In the genomic region with DNA sequence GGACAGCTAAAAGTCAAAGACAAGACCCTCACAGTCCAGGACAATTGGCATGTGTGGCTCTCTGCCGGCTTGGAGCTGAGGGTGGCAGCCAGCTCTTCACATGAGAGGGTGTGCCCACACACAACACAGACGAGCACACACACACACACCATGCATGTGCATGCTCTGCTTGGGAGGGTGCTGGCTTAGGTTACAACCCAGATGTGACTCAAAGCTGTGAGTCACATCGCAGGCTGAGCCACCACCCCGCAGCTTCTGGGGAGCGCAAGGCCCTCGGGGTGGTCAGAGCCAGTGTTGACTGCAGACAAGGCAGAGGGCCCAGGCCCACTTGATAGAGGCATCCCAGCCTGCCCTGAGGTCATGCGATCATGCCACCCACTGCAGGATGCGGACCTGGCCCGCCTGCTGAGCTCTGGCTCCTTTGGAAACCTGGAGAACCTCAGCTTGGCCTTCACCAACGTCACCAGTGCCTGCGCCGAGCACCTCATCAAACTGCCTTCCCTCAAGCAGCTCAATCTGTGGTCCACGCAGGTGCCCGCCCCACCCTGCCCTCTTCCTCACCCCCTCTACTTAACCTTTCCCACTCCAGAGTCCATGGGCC, we compare ENCODE assay signal across 15 mouse cellular contexts. TPM values are rescaled to one million over a fixed set of nuclear protein-coding genes. Genes with fewer than 3 reads are reported as not detected.
DNase-seq lines count a peak whose midpoint lies in the region; ATAC-seq and TF ChIP-seq lines count a peak whose summit lies in the region.
"Had no signal": no experiment of that assay in that cellular context is flagged by ENCODE, and none has a peak within 500 bp of the region (broad histone marks: within the 10 kb centered on the region; RNA-seq: fewer than 3 reads in every experiment).

No protein-coding gene starts in this region.

- no peaks in the 10 kb centered on the region for H3K9me3 ChIP-seq in hindbrain, postnatal 0 days (ENCODE audit: low read length)
- no peaks in the 10 kb centered on the region for H3K9me3 ChIP-seq in hindbrain, embryonic 10.5 days
- no peaks in the 10 kb centered on the region for H3K9me3 ChIP-seq in stomach, postnatal 0 days (ENCODE audit: control insufficient read depth, low read length)

- no peak overlapping the region for H3K9ac ChIP-seq in hindbrain, postnatal 0 days (replicated peaks; ENCODE audit: low read length)
- H3K9ac ChIP-seq in stomach, postnatal 0 days (ENCODE audit: low read length), result no peak overlapping the region

- peak; percentile 53 to 63 for DNase-seq in adrenal gland, adult (ENCODE audit: inconsistent age in 2 of 2, low spot score in 1 of 2)
- no peak for DNase-seq in adrenal gland, adult 8-10 months
- DNase-seq in hindbrain, postnatal 0 days (ENCODE audit: low spot score), result no peak
- no peak for DNase-seq in hindbrain, embryonic 10.5 days (ENCODE audit: low spot score)
- DNase-seq in urinary bladder, postnatal 14 days (ENCODE audit: low spot score), result peak; percentile 58
- no peak for DNase-seq in urinary bladder, postnatal 4 days (ENCODE audit: low spot score in 2 of 2)
- DNase-seq in stomach, postnatal 0 days (ENCODE audit: low spot score), result peak; percentile 74
- DNase-seq in frontal cortex, adult 2 months (ENCODE audit: extremely low spot score in 1 of 2, low spot score in 1 of 2), result no peak
- DNase-seq: cerebellum, postnatal 25 days; heart, adult 2 months; heart, postnatal 14 days; kidney, postnatal 25 days; lung, postnatal 10 days had no signal

- 93% methylated on average over 13 of the region's 14 CpGs for WGBS in hindbrain, postnatal 0 days
- WGBS in hindbrain, embryonic 10.5 days, result 95% methylated on average over 14 of the region's 14 CpGs
- WGBS in stomach, postnatal 0 days, result 70% methylated on average over 14 of the region's 14 CpGs

- H3K27me3 ChIP-seq in hindbrain, postnatal 0 days (ENCODE audit: insufficient read depth, low read length), result no peaks in the 10 kb centered on the region
- no peaks in the 10 kb centered on the region for H3K27me3 ChIP-seq in hindbrain, embryonic 10.5 days (ENCODE audit: insufficient read depth, poor library complexity, severe bottlenecking)
- no peaks in the 10 kb centered on the region for H3K27me3 ChIP-seq in stomach, postnatal 0 days (ENCODE audit: control insufficient read depth, insufficient read depth, low read length)

- H3K27ac ChIP-seq in hindbrain, postnatal 0 days, result 0 out of 2 replicates have a peak overlapping the region, but pooled peaks have one; percentile 45
- H3K27ac ChIP-seq in hindbrain, embryonic 10.5 days, result no peak overlapping the region
- H3K27ac ChIP-seq in stomach, postnatal 0 days (replicated peaks), result peak overlapping the region; percentile 85
- H3K27ac ChIP-seq: heart, adult 2 months had no signal

- H3K4me2 ChIP-seq in hindbrain, postnatal 0 days (ENCODE audit: low read depth, low read length), result no peak overlapping the region
- no peak overlapping the region for H3K4me2 ChIP-seq in stomach, postnatal 0 days (replicated peaks; ENCODE audit: low read depth)
- H3K4me2 ChIP-seq: liver, embryonic 11.5 days had no signal

- no peak for ATAC-seq in hindbrain, postnatal 0 days
- peak; percentile 91 for ATAC-seq in stomach, postnatal 0 days (ENCODE audit: low FRiP score, low TSS enrichment)
- ATAC-seq: forebrain, embryonic 14.5 days had no signal

- TF ChIP-seq EP300 in stomach, postnatal 0 days (optimal IDR thresholded peaks at IDR 0.05), result no peak

- no peaks in the 10 kb centered on the region for H3K4me1 ChIP-seq in hindbrain, postnatal 0 days (ENCODE audit: insufficient read depth, low read length)
- peaks cover 20% of the 10 kb centered on the region for H3K4me1 ChIP-seq in hindbrain, embryonic 10.5 days (replicated peaks)
- no peaks in the 10 kb centered on the region for H3K4me1 ChIP-seq in stomach, postnatal 0 days (replicated peaks; ENCODE audit: control insufficient read depth, insufficient read depth)

- H3K36me3 ChIP-seq in hindbrain, postnatal 0 days (ENCODE audit: insufficient read depth, low read length), result peaks cover 56% of the 10 kb centered on the region
- peaks cover 89% of the 10 kb centered on the region for H3K36me3 ChIP-seq in hindbrain, embryonic 10.5 days
- H3K36me3 ChIP-seq in stomach, postnatal 0 days (ENCODE audit: control insufficient read depth, insufficient read depth, low read length), result peaks cover 41% of the 10 kb centered on the region

- no peak for TF ChIP-seq CTCF in hindbrain, postnatal 0 days (IDR thresholded peaks at IDR 0.05; ENCODE audit: low read depth)
- TF ChIP-seq CTCF in stomach, postnatal 0 days (IDR thresholded peaks at IDR 0.05; ENCODE audit: low read depth), result no peak

- no peak overlapping the region for H3K4me3 ChIP-seq in hindbrain, postnatal 0 days (ENCODE audit: low read length)
- H3K4me3 ChIP-seq in hindbrain, embryonic 10.5 days, result no peak overlapping the region
- no peak overlapping the region for H3K4me3 ChIP-seq in stomach, postnatal 0 days (ENCODE audit: low read depth, low read length)
- H3K4me3 ChIP-seq: heart, adult 2 months had no signal

RNA-seq across cellular contexts. Expression of gene Plcg2, which starts 43.5 kb away (rescaled TPM):
- total RNA-seq in adrenal gland, adult 8-10 months (2022), result 1 to 10 TPM; 6.7 to 8.9 (median 8.1) TPM
- total RNA-seq in hindbrain, postnatal 0 days (2014; rRNA removed), result 2.5 and 3.6 TPM in 2 replicates
- 1.5 and 1.6 TPM in 2 replicates for polyA plus RNA-seq in hindbrain, postnatal 0 days (2015; fragmentation: Nextera tagmentation; extraction: Ambion mirVana)
- 3.7 and 5.0 TPM in 2 replicates for polyA plus RNA-seq in hindbrain, embryonic 10.5 days (2016; fragmentation: Nextera tagmentation; extraction: Ambion mirVana)
- 2.3 and 2.4 TPM in 2 replicates for polyA plus RNA-seq in stomach, postnatal 0 days (2015; fragmentation: Nextera tagmentation; extraction: Ambion mirVana)
- polyA plus RNA-seq in frontal cortex, adult 2 months (2012; rRNA removed), result 2.4 and 3.0 TPM in 2 replicates

Comparison
In these comparisons a context has a peak if more than half of its experiments do, and no peak if none do; other contexts are left out.
1. DNase-seq: peak in adrenal gland, adult (2 of 2), urinary bladder, postnatal 14 days (single experiment) and stomach, postnatal 0 days (single experiment); none in adrenal gland, adult 8-10 months (single experiment), hindbrain, postnatal 0 days (single experiment), hindbrain, embryonic 10.5 days (single experiment), urinary bladder, postnatal 4 days (0 of 2) and frontal cortex, adult 2 months (0 of 2).